Mouse (Mus musculus): ENCODE results near the gene Sox18. TPM values are rescaled to one million over a fixed set of nuclear protein-coding genes. Genes with fewer than 3 reads are reported as not detected.

Gene Sox18
- polyA plus RNA-seq (2015; fragmentation: Nextera tagmentation; extraction: Ambion mirVana): 65.1 and 75.3 TPM in 2 replicates

DNA sequence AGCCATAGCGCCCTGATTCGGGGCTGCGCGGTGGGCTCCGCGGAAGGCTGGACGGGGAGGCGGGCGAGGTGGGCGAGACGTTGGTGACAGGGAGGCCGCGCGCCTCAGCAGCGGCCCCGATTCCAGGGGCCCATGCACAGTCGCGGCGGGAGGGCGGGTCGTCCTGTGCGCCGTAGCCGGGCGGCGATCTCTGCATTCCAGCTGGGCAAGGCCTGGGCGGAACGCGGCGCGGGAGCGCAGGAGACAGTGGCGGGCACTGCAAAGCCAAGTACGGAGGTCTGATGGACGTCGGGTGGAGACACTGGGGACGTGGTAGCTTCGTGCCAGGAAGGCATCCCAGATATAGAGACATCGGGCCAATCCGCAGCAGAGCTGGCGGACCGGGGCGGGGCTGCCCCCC, at the start of gene Sox18:
Gene Sox18 (minus strand): TSS at position 315 of the 400 bp plus-strand sequence.
- Histone ChIP-seq H3K27ac (replicated peaks) (peak within 1 kb of the TSS; percentile 58; the same call in 1 of the 2 replicates), H3K36me3 (no peaks in the 10 kb centered on the region; the same call in 1 of the 2 replicates), H3K4me3 (replicated peaks) (peak within 1 kb of the TSS; percentile 57), H3K27me3 (peaks cover 46% of the 10 kb centered on the region), H3K4me1 (peaks cover 56% of the 10 kb centered on the region), H3K9ac (peak within 1 kb of the TSS; percentile 28), H3K9me3 (replicated peaks) (no peaks in the 10 kb centered on the region), H3K4me2 (replicated peaks) (peak within 1 kb of the TSS; percentile 85)
- peak; percentile 17; the same call in 1 of the 2 replicates for ATAC-seq (ENCODE audit: insufficient number of reproducible peaks, low FRiP score, low TSS enrichment, low read depth)
- WGBS: under 1% methylated on average over 43 of the region's 43 CpGs

DNA sequence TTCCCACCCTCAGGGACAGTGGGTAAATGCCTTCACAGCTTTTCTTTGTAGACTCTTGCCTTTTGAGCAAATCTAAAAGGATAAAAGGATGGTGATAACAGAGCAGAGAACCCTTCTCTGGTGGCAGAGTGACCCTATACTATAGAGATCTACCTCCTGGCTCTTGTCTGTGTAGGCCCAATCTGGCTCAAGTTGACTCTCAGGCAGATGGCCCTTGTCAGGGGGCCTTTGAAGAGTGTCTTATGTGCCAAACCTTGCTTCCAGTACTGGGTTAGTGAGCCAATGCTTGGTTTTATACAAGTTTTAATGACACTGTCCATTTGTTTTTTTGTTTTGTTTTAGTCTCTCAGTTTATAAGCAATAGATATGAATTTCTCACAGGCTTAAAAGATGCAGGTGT, 49.8 kb upstream of the Sox18 start:
- H3K4me3 ChIP-seq (replicated peaks): no peak overlapping the region

DNA sequence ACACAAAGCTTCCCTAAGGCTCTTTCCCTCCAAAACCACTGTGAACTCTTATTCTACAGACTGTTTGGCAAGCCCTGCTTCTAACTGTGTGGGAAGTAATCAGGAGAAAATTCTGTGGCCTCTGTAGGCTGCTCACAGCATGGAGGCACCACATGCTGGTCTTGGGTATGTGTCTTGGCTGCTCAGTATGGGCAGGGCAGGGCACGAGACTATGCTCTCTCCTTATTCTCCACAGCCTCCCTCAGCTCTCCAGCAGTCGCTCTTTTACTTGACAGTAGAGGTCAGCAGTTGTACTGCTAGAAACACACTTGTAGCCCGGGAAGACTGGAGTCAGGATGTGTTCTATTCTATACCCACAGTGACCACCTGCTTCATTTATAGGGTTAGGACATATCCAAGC, 48.6 kb upstream of the Sox18 start:
- Histone ChIP-seq H3K27ac (replicated peaks) (no peak overlapping the region), H3K27me3 (no peaks in the 10 kb centered on the region), H3K4me2 (replicated peaks) (no peak overlapping the region), H3K36me3 (no peaks in the 10 kb centered on the region), H3K9me3 (replicated peaks) (no peaks in the 10 kb centered on the region), H3K9ac (no peak overlapping the region), H3K4me1 (0 out of 2 replicates have a peak, but pooled peaks cover under 1% of the 10 kb centered on the region), H3K4me3 (replicated peaks) (no peak overlapping the region)
- 30% methylated on average over 3 of the region's 3 CpGs for WGBS
- ATAC-seq (ENCODE audit: insufficient number of reproducible peaks, low FRiP score, low TSS enrichment, low read depth): no peak

More for the DNA sequence above, 49.8 kb upstream of the Sox18 start:
- no peaks in the 10 kb centered on the region for H3K9me3 ChIP-seq (replicated peaks)
- H3K27me3 ChIP-seq: no peaks in the 10 kb centered on the region
- no peak overlapping the region for H3K9ac ChIP-seq
- no peaks in the 10 kb centered on the region for H3K4me1 ChIP-seq
- no peak for ATAC-seq (ENCODE audit: insufficient number of reproducible peaks, low FRiP score, low TSS enrichment, low read depth)
- H3K27ac ChIP-seq (replicated peaks): no peak overlapping the region
- H3K36me3 ChIP-seq: no peaks in the 10 kb centered on the region
- H3K4me2 ChIP-seq (replicated peaks): no peak overlapping the region

DNA sequence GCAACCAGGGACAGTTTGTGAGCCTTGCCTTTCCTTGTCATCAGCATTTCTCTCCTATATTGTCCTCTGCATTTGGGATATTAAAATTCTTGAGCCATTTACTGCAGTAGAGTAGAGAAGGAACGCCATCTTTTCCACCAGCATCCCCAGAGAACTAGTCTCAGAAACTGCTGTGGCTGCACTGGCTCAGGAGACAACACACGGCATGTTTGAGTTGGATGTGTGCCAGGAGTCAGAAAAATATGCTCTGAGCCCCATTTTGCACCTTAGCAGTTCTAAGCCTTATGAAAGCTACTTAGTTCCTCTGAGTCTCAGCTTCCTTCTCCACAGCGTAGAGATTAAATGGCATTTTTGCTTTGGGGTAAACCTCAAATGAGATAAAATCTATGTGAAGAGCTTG, 45.6 kb upstream of the Sox18 start:
- Histone ChIP-seq H3K9me3 (replicated peaks) (no peaks in the 10 kb centered on the region), H3K27me3 (no peaks in the 10 kb centered on the region), H3K4me3 (replicated peaks) (no peak overlapping the region), H3K27ac (replicated peaks) (no peak overlapping the region), H3K4me1 (0 out of 2 replicates have a peak, but pooled peaks cover 3% of the 10 kb centered on the region), H3K9ac (no peak overlapping the region), H3K36me3 (no peaks in the 10 kb centered on the region), H3K4me2 (replicated peaks) (no peak overlapping the region)
- WGBS: 41% methylated on average over 3 of the region's 3 CpGs
- ATAC-seq (ENCODE audit: insufficient number of reproducible peaks, low FRiP score, low TSS enrichment, low read depth): no peak

DNA sequence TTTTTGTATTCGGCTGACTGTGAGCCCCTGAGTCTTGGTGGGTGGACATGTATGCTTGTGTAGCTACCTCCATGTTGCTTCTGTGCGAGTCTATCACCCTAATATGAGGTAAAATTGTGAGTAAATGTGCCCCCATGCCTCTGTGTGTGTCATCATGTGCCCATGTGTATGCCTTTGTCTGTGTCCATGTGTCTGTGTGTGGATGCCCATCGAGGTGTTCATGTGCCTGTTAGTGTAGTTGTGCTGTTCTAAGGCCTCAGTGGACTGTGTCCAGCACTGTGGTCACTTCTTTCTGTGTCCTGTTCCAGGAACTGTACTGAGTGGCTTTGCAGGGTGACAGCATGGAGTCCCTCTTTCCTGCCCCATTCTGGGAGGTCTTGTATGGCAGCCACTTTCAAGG, 43.9 kb upstream of the Sox18 start:
- 62% methylated on average over 3 of the region's 3 CpGs for WGBS
- no peak; the same call in 1 of the 2 replicates for ATAC-seq (ENCODE audit: insufficient number of reproducible peaks, low FRiP score, low TSS enrichment, low read depth)
- no peak overlapping the region for H3K9ac ChIP-seq
- H3K4me3 ChIP-seq (replicated peaks): no peak overlapping the region
- 0 out of 2 replicates have a peak, but pooled peaks cover 3% of the 10 kb centered on the region for H3K4me1 ChIP-seq
- no peaks in the 10 kb centered on the region for H3K27me3 ChIP-seq
- H3K9me3 ChIP-seq (replicated peaks): no peaks in the 10 kb centered on the region
- H3K4me2 ChIP-seq (replicated peaks): no peak overlapping the region
- H3K36me3 ChIP-seq: no peaks in the 10 kb centered on the region
- no peak overlapping the region for H3K27ac ChIP-seq (replicated peaks)

DNA sequence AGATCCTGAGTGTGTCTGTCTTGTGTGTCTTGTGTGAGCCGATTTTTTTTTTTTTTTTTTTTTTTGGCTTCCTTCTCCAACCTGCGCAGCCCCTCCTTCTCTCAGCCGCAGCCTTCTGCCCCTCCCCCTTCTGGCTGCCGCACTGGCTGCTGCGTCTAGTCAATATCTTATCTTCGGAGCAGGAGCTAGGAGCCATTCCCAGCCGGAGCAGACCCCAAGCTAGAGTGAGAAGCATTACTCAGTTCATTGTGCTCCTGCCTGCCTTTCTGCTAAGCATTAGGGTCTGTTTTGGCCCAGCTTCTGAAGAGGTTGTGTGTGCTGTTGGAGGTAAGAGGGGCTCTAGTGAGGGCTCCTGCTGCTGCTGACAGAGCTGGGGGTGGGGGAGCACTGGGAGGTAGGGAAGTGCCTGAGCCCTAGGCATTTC, 43.5 kb upstream of the Sox18 start, which contains the start of gene Oprl1:
Gene Oprl1 (plus strand): TSS at position 114 of the 424 bp plus-strand sequence.
- Histone ChIP-seq H3K27ac (replicated peaks) (no peak within 1 kb of the TSS), H3K4me1 (0 out of 2 replicates have a peak, but pooled peaks cover 3% of the 10 kb centered on the region), H3K27me3 (no peaks in the 10 kb centered on the region), H3K9ac (no peak within 1 kb of the TSS), H3K4me2 (replicated peaks) (peak within 1 kb of the TSS; percentile 29; the same call in 1 of the 2 replicates), H3K9me3 (replicated peaks) (no peaks in the 10 kb centered on the region), H3K4me3 (replicated peaks) (no peak within 1 kb of the TSS), H3K36me3 (no peaks in the 10 kb centered on the region)
- WGBS: 4% methylated on average over 7 of the region's 7 CpGs
- ATAC-seq (ENCODE audit: insufficient number of reproducible peaks, low FRiP score, low TSS enrichment, low read depth): no peak

DNA sequence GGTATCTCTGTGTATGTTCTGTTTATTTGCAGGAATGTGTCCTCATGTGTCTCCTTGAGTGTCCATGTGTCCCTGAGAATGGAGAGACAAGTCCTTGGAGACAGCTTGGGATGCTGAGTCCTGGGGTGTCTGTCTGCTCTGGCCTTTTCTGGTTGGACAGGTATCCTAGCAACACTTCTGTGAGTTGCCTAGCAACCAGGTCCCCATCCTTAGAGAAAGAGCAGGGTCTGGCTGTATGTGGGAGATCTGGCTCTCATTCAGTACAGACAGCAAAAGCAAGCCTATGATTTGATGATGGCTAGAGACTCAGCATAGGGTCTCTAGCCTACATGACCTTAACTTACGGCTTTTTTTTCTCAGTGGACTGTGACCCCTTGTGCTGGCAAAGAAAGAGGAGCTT, 42.3 kb upstream of the Sox18 start:
- no peak for ATAC-seq (ENCODE audit: insufficient number of reproducible peaks, low FRiP score, low TSS enrichment, low read depth)
- Histone ChIP-seq H3K4me1 (0 out of 2 replicates have a peak, but pooled peaks cover 3% of the 10 kb centered on the region), H3K36me3 (no peaks in the 10 kb centered on the region), H3K4me3 (replicated peaks) (no peak overlapping the region), H3K9ac (no peak overlapping the region), H3K27me3 (no peaks in the 10 kb centered on the region), H3K9me3 (replicated peaks) (no peaks in the 10 kb centered on the region), H3K27ac (replicated peaks) (no peak overlapping the region), H3K4me2 (replicated peaks) (no peak overlapping the region)
- WGBS: 79% methylated on average over 1 of the region's 1 CpGs

DNA sequence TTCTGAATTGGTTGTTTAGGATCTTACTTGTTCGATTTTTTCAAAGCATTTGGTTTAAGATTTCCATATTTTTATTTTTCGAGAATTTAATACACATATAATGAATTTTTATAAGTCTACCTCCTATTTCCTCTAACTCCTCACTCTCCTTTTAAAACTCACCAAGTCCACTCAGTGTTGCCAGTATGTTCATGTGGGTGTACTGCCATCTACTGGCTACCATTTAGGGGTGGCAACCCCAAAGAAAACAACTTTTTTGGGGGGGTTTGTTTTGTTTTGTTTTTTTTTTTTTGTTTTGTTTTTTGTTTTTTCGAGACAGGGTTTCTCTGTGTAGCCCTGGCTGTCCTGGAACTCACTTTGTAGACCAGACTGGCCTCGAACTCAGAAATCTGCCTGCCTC, 35.2 kb upstream of the Sox18 start:
- Histone ChIP-seq H3K9me3 (replicated peaks) (no peaks in the 10 kb centered on the region), H3K4me2 (replicated peaks) (no peak overlapping the region), H3K4me3 (replicated peaks) (no peak overlapping the region), H3K27me3 (no peaks in the 10 kb centered on the region), H3K4me1 (no peaks in the 10 kb centered on the region), H3K36me3 (no peaks in the 10 kb centered on the region), H3K27ac (replicated peaks) (no peak overlapping the region), H3K9ac (no peak overlapping the region)
- ATAC-seq (ENCODE audit: insufficient number of reproducible peaks, low FRiP score, low TSS enrichment, low read depth): no peak
- WGBS: 47% methylated on average over 4 of the region's 4 CpGs

DNA sequence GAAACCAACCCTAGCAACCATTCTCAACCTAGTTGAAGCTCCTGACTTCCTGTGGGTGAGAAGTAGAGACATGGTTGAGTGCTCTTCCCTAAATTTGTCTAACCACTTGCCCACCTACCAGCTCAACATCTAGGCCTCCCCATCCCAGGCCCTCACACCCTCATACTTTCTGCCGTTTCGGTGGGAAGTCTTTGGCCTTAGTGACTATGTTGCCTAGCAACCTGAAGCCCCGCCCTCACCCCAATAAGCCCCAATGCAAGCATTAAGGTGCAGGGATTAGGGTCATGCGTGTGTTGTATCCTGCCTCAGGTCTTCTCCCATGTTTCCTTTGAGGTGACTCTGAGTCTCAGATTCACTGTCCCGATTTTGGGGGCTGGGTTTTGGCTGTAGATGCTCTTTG, 26.8 kb upstream of the Sox18 start, which contains the start of gene Lkaaear1:
Gene Lkaaear1 (minus strand): TSS at position 202 of the 400 bp plus-strand sequence.
- 49% methylated on average over 5 of the region's 5 CpGs for WGBS
- ATAC-seq (ENCODE audit: insufficient number of reproducible peaks, low FRiP score, low TSS enrichment, low read depth): no peak
- H3K9me3 ChIP-seq (replicated peaks): no peaks in the 10 kb centered on the region
- H3K4me3 ChIP-seq (replicated peaks): no peak within 1 kb of the TSS
- H3K27me3 ChIP-seq: no peaks in the 10 kb centered on the region
- H3K27ac ChIP-seq (replicated peaks): no peak within 1 kb of the TSS
- no peak within 1 kb of the TSS for H3K4me2 ChIP-seq (replicated peaks)
- H3K4me1 ChIP-seq: peaks cover 1% of the 10 kb centered on the region
- no peaks in the 10 kb centered on the region for H3K36me3 ChIP-seq
- no peak within 1 kb of the TSS for H3K9ac ChIP-seq

DNA sequence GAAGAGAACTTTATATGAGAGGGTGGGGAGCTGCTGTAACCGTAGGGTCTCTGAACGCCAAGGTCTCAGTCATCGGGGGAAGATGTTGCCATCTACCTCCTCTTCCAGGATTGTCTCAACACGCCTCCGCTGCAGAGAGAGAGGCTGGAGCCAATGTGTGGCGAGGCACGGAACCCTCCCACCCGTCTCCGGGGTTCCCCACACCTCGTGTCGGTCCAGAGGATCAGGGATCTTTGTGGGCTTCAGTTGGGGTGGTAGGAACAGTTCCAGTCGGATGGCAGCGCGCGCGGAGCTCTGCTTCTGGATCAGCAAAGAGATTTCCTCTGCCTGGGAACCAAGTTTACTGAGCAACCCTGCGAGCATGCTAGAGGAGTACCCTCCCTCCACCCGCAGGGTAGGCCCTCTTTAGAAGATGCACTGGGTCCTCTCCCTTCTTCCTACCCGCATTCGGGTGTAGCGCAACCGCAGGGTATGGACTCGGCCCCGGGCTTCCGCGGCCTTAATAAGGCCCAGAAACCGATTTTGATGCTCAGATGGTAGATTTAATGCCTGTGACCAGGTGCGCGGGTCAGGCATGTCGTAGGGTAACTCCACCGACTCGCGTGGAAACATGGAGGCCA, 25.5 kb upstream of the Sox18 start:
- H3K9me3 ChIP-seq (replicated peaks): no peaks in the 10 kb centered on the region
- no peaks in the 10 kb centered on the region for H3K36me3 ChIP-seq
- ATAC-seq (ENCODE audit: insufficient number of reproducible peaks, low FRiP score, low TSS enrichment, low read depth): no peak
- H3K4me2 ChIP-seq (replicated peaks): no peak overlapping the region
- no peak overlapping the region for H3K9ac ChIP-seq
- H3K4me1 ChIP-seq: peaks cover 14% of the 10 kb centered on the region
- H3K27me3 ChIP-seq: no peaks in the 10 kb centered on the region
- H3K4me3 ChIP-seq (replicated peaks): no peak overlapping the region
- H3K27ac ChIP-seq (replicated peaks): no peak overlapping the region
- 67% methylated on average over 33 of the region's 33 CpGs for WGBS

DNA sequence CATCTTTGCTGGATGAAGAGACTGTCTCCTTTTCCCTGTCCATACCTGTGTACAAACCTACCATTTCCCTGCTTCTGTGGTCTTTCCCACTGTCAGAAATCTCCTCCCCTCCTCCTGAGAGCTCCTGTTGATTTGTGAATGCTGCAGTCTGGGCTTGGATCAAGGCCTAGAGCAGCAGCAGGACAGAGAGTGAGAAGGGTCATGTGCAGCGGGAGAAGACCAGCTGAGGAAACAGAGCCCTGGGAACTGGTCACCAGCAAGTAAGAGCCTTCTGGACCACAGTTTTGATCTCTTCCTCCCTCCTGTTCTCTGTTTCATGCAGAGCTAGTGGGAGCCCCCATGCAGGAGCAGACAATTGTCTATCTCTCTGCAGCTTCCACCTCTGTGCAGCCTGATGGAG, 24.3 kb upstream of the Sox18 start:
- 81% methylated on average over 1 of the region's 1 CpGs for WGBS
- no peak overlapping the region for H3K4me2 ChIP-seq (replicated peaks)
- H3K27ac ChIP-seq (replicated peaks): no peak overlapping the region
- no peak for ATAC-seq (ENCODE audit: insufficient number of reproducible peaks, low FRiP score, low TSS enrichment, low read depth)
- H3K27me3 ChIP-seq: no peaks in the 10 kb centered on the region
- H3K4me3 ChIP-seq (replicated peaks): no peak overlapping the region
- H3K4me1 ChIP-seq: peaks cover 23% of the 10 kb centered on the region
- no peaks in the 10 kb centered on the region for H3K36me3 ChIP-seq
- H3K9ac ChIP-seq: no peak overlapping the region
- H3K9me3 ChIP-seq (replicated peaks): no peaks in the 10 kb centered on the region

DNA sequence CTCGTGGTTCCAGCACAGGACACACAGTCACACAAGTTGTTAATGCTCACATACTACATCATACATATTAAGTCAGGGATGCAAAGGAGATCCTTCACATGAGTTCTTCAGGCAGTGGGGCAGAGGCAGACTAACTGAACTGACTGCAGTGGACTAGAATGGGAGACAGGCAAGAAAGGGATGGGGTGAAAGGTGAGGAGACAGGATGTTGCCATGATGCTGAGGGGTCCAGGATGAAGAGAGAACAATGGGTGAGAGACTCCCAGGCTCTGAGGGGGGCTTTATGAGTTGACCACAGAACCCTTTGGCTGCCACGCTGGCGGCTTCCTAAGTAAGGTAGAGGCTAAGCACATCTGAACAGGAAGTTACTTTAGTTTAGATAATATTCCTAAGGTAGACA, 23.1 kb upstream of the Sox18 start:
- 87% methylated on average over 3 of the region's 3 CpGs for WGBS
- H3K36me3 ChIP-seq: 0 out of 2 replicates have a peak, but pooled peaks cover 4% of the 10 kb centered on the region
- no peak for ATAC-seq (ENCODE audit: insufficient number of reproducible peaks, low FRiP score, low TSS enrichment, low read depth)
- peak overlapping the region; percentile 75; the same call in 1 of the 2 replicates for H3K4me3 ChIP-seq (replicated peaks)
- no peak overlapping the region for H3K27ac ChIP-seq (replicated peaks)
- no peaks in the 10 kb centered on the region for H3K27me3 ChIP-seq
- H3K9me3 ChIP-seq (replicated peaks): no peaks in the 10 kb centered on the region
- no peak overlapping the region for H3K9ac ChIP-seq
- peak overlapping the region; percentile 92 for H3K4me2 ChIP-seq (replicated peaks)
- H3K4me1 ChIP-seq: peaks cover 27% of the 10 kb centered on the region

Data from embryonic facial prominence, embryonic 15.5 days (tissue).